Mouse (Mus musculus) liver, embryonic 16.5 days (tissue): ENCODE results near the gene Ddr1. TPM values are rescaled to one million over a fixed set of nuclear protein-coding genes. Genes with fewer than 3 reads are reported as not detected.
A peak's percentile ranks its signal among the peaks of the same experiment; 100 is the strongest.

Experiments used
- ATAC-seq: fragments of 200-750 bp; cut with Nextera tagmentation; 2 replicates; pipeline ENCODE4 v1.8.0; 2017; ENCODE audit warnings: low read depth, mild to moderate bottlenecking, moderate number of reproducible peaks, moderate library complexity
- H3K27ac ChIP-seq: fragments of 300-500 bp; sonication (generic); 2 replicates; pipeline ENCODE4 v1.5.1; 2014; ENCODE audit warnings: mild to moderate bottlenecking, low read length
- H3K27me3 ChIP-seq: fragments of 300-500 bp; sonication (generic); 2 replicates; pipeline ENCODE4 v1.6.1; 2014; ENCODE audit warnings: low read depth, low read length, mixed read lengths; ENCODE audit not compliant: control insufficient read depth, insufficient read depth
- H3K36me3 ChIP-seq: fragments of 300-500 bp; sonication (generic); 2 replicates; pipeline ENCODE4 v1.6.1; 2014; ENCODE audit warnings: mild to moderate bottlenecking; ENCODE audit not compliant: control insufficient read depth, insufficient read depth
- H3K4me1 ChIP-seq: fragments of 300-500 bp; sonication (generic); 2 replicates; pipeline ENCODE4 v1.6.1; 2014; ENCODE audit warnings: low read depth, low read length, mixed read lengths; ENCODE audit not compliant: control insufficient read depth
- H3K4me2 ChIP-seq: fragments of 300-500 bp; sonication (generic); 2 replicates; pipeline ENCODE4 v1.6.1; 2014; ENCODE audit warnings: low read depth, low read length, mixed read lengths
- H3K4me3 ChIP-seq: fragments of 300-500 bp; sonication (generic); 2 replicates; pipeline ENCODE4 v1.5.1; 2014; ENCODE audit warnings: low read depth, mild to moderate bottlenecking, low read length
- H3K9ac ChIP-seq: fragments of 300-500 bp; sonication (generic); 2 replicates; pipeline ENCODE4 v1.6.1; 2014; ENCODE audit warnings: low read depth, low read length
- H3K9me3 ChIP-seq: fragments of 300-500 bp; sonication (generic); replicated peaks from 2 replicates; pipeline ENCODE4 v1.6.1; 2016; ENCODE audit warnings: low read length; ENCODE audit not compliant: control insufficient read depth
- WGBS: fragments of 180-500 bp; shearing (Covaris S2); extraction: QIAGEN DNeasy Blood & Tissue Kit; methylation state at CpG from one replicate; pipeline ENCODE4 v1.1.7; 2014; ENCODE audit not compliant: insufficient replicate concordance; 5-methylcytosine and 5-hydroxymethylcytosine counted together
- polyA plus RNA-seq: library from polyadenylated mRNA; unstranded; fragments of >200 nt; fragmentation: Nextera tagmentation; extraction: Ambion mirVana; gene quantifications from 2 replicates; pipeline ENCODE4 v1.2.1, GENCODE M21; 2015

Ddr1 gene
- 2.9 and 4.1 TPM in 2 replicates for polyA plus RNA-seq

DNA sequence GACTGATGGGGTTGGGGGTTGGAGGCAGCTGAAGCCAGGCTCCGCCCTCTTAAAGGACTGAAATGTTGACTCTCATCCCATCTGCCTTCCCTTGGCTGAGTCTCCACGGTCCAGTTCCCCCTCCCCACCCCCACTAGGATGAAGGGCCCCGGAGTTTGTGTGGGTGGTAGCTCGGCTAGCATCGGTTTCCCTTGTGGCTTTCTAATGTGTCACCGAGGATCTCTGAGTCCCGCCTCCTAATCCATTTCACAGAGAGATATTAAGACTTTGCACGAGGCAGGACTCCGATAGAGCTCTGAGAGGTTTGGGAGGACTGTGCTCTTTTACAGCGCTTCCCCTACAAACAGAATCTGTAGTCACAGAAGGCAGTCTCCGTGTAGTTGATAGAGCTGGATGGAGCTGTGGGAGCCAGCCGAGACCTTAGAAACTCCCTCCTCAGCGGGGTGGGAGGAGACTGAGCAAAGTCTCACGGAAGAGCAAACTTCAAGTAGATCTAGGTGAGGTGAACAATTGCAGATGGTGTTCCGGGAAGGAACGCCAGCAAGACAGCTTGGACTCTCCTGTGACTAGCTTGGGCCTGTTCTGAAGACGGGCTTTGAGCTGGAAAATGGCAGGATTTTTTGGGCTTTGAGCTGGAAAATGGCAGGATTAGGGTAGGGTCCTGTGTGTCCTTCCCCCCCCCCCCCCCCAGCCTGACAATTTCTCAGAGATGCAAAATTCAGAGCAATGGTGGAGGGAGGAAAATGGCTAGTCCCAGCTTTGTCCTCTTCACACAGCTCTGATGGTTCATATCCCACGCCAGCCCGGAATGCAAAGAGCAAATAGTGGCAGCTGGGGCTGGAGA, at the start of gene Ddr1:
Ddr1 (minus strand) TSS at position 1 of the 844 bp plus-strand sequence.
- 9% methylated on average over 19 of the region's 19 CpGs for WGBS
- Histone ChIP-seq H3K9me3 (no peaks in the 10 kb centered on the region), H3K4me2 (no peak within 1 kb of the TSS), H3K36me3 (no peaks in the 10 kb centered on the region), H3K4me1 (peaks cover 2% of the 10 kb centered on the region), H3K27ac (no peak within 1 kb of the TSS), H3K9ac (no peak within 1 kb of the TSS), H3K4me3 (no peak within 1 kb of the TSS), H3K27me3 (peaks cover 45% of the 10 kb centered on the region)
- ATAC-seq, result no peak

DNA sequence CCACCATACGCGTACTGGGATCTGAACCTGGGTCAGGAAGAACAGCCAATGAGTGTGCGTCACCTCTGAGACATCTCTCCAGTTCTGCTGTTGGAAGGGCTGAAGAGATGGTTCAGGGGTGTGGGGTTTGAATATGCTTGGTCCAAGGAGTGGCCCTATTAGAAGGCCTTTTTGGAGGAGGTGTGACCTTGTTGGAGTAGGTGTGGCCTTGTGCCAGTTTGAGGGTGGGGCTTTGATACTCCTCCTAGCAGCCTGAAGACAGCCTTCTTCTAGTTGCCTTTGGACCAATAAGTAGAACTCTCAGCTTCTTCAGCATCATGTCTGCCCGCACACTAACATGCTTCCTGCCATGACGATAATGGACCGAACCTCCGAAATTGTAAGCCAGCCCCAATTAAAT, 49.2 kb upstream of the Ddr1 start:
- H3K27ac ChIP-seq, result no peak overlapping the region
- H3K9ac ChIP-seq, result no peak overlapping the region
- H3K4me2 ChIP-seq, result no peak overlapping the region
- no peaks in the 10 kb centered on the region for H3K36me3 ChIP-seq
- H3K9me3 ChIP-seq, result no peaks in the 10 kb centered on the region
- WGBS, result 88% methylated on average over 7 of the region's 7 CpGs
- peaks cover 22% of the 10 kb centered on the region for H3K4me1 ChIP-seq
- H3K27me3 ChIP-seq, result no peaks in the 10 kb centered on the region
- ATAC-seq, result peak; percentile 70; the same call in 1 of the 2 replicates
- H3K4me3 ChIP-seq, result no peak overlapping the region

DNA sequence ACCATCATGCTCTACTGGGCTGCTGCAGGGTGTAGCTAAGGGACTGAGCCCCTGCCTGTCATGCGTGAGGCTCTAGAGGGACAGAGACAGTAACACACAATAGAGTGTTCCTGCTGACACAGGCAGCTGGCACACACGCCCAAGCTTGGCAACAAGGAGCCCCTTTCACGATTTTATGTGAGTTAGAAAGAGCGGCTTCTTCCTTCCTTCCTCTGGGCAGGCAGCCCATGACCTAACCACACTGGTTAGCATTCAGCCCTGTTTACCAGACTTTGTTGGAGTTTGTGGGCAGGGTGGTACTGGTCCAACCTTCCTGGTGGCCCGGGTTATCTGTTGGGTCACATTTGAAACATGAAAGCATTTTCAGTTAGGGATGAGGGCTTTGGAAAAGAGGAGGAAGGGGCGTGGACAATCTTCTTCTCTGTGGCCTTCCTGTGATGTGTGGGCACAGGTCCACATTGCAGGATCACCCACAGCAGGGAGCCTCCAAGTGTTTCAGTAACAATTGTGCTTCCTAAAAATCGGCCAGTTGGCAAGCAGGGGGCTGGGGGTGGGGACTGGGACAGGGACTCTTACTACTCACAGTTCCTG, 47.9 kb upstream of the Ddr1 start:
- WGBS, result 24% methylated on average over 7 of the region's 7 CpGs
- H3K27me3 ChIP-seq, result no peaks in the 10 kb centered on the region
- H3K36me3 ChIP-seq, result no peaks in the 10 kb centered on the region
- no peak overlapping the region for H3K27ac ChIP-seq
- no peak overlapping the region for H3K4me3 ChIP-seq
- no peak for ATAC-seq
- H3K9me3 ChIP-seq, result no peaks in the 10 kb centered on the region
- peak overlapping the region; percentile 7; the same call in 1 of the 2 replicates for H3K9ac ChIP-seq
- H3K4me2 ChIP-seq, result no peak overlapping the region
- H3K4me1 ChIP-seq, result peaks cover 15% of the 10 kb centered on the region

DNA sequence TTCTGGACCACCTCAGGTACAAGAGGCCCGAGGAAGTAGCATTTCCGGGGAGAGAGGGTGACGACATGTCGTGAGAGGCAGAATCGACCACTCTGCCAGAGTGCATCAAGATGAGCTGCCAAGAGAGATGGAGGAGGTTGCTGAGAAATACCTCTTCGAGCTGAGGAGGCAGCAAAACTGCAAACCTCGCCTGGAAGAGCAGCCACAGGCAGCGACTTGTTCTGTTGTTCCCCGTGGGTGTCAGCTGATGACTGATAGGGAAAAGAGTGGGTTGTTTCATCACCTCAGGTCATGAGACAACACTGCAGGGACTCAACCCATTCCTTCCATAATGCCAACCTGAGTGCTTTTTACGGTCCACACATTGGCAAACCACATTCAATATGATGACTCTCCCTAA, 45.3 kb upstream of the Ddr1 start:
- WGBS, result 54% methylated on average over 10 of the region's 10 CpGs
- Histone ChIP-seq H3K4me2 (no peak overlapping the region), H3K36me3 (no peaks in the 10 kb centered on the region), H3K4me1 (peaks cover 20% of the 10 kb centered on the region), H3K27me3 (no peaks in the 10 kb centered on the region), H3K4me3 (no peak overlapping the region), H3K27ac (no peak overlapping the region), H3K9ac (no peak overlapping the region), H3K9me3 (no peaks in the 10 kb centered on the region)
- ATAC-seq, result no peak

DNA sequence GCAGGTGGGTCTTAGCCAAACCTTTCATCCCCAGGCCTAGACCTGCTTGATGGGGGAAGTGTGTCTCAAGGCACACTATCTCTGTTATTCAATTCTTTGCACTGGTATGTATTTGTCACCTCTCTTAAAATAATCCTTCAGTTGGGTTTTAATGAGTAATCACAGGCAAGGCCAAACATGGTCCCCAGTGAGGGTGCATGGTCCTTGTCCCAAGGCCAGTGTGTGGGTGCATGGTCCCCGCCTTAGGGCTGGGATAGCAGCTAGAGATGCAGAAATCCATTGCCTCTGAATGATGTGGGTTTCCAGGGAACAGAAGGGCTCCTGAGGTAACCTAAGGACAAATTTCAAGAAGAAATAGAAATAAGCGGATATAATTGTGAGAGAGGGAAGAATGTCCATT, 39.9 kb upstream of the Ddr1 start:
- 94% methylated on average over 2 of the region's 2 CpGs for WGBS
- ATAC-seq, result no peak
- Histone ChIP-seq H3K9me3 (no peaks in the 10 kb centered on the region), H3K4me2 (peak overlapping the region; percentile 55; the same call in 1 of the 2 replicates), H3K27ac (peak overlapping the region; percentile 99), H3K36me3 (no peaks in the 10 kb centered on the region), H3K27me3 (no peaks in the 10 kb centered on the region), H3K4me1 (peaks cover 54% of the 10 kb centered on the region), H3K9ac (peak overlapping the region; percentile 65), H3K4me3 (no peak overlapping the region)

DNA sequence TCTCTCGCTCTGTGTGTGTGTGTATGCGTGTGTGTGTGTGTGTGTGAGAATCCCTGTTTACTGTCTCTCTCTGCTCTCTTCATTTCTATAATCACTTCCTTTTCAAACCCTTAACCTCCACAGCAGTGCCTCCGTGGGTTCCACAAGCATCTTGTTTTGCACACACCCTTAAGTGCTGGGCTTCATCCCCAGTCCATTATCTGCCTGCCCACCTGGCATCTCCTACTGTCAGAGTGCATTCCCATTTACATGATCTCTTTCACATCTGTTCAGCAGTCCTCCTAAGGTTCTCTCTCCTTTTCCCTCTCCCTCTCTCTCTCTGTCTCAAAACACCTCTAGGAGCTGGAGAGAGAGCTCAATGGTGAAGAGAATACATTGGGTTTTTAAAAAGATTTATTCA, 38.5 kb upstream of the Ddr1 start:
- H3K4me3 ChIP-seq, result peak overlapping the region; percentile 16; the same call in 1 of the 2 replicates
- peak overlapping the region; percentile 99 for H3K27ac ChIP-seq
- H3K4me1 ChIP-seq, result peaks cover 62% of the 10 kb centered on the region

DNA sequence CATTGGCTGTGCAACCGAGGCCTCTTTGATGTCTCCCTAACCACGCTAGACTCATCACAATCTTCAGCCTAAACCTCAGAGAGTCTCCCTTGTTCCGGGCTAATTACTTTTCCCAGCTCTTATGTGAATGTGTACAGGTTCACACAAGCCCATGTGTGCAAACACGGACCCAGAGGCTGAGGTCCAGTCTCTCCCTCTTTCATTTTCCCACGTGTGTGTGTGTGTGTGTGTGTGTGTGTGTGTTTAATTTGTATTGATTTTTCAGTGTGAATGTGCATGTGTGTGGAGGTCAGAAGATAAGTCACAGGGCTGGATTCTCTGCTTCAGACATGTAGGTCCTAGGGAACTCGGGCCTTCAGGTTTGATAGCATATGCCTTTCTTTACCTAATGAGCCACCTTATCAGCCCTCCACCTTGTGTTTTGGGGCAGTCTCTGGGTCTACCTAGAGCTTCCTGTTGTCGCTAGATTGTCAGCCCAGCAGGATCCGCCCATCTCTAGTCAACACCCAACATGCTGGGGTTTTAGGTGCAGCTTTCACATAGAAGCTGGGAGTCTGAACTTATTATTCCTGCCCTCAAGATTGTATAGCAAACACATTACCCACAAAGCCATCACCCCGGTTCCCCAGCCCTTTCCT, 37.3 kb upstream of the Ddr1 start:
- no peaks in the 10 kb centered on the region for H3K27me3 ChIP-seq
- 21% methylated on average over 9 of the region's 9 CpGs for WGBS
- H3K4me1 ChIP-seq, result peaks cover 68% of the 10 kb centered on the region
- ATAC-seq, result peak; percentile 89
- peak overlapping the region; percentile 55 for H3K4me2 ChIP-seq
- H3K36me3 ChIP-seq, result no peaks in the 10 kb centered on the region
- no peaks in the 10 kb centered on the region for H3K9me3 ChIP-seq
- peak overlapping the region; percentile 65 for H3K9ac ChIP-seq
- H3K27ac ChIP-seq, result peak overlapping the region; percentile 99
- 0 out of 2 replicates have a peak overlapping the region, but pooled peaks have one; percentile 8 for H3K4me3 ChIP-seq

More for the DNA sequence above, 38.5 kb upstream of the Ddr1 start:
- Histone ChIP-seq H3K36me3 (no peaks in the 10 kb centered on the region), H3K9me3 (no peaks in the 10 kb centered on the region), H3K9ac (peak overlapping the region; percentile 65), H3K4me2 (peak overlapping the region; percentile 55), H3K27me3 (no peaks in the 10 kb centered on the region)
- 41% methylated on average over 3 of the region's 3 CpGs for WGBS
- peak; percentile 78 for ATAC-seq

DNA sequence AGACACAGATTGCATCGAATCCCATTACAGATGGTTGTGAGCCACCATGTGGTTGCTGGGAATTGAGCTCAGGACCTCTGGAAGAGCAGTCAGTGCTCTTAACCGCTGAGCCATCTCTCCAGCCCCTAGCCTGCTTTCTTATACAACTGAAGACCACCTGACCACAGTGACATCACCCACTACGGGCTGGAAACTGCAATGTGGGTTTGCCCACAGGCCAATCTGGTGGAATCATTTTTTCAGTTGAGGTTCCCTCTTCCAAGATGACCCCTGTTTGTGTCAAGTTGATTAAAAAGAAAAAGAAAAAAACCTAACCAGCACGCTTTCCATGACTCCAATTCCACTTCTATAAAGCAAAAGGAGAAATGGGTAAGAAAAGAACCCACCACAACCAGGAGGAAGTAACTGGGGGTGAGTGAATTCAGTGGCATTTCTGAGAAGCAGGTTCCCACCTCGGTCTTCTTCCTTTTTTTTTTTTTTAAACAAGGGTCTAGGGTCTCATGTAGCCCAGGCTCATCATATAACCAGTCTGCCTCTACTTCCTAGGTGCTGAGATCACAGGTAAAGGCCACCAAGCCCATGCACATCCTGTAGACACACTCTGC, 36.0 kb upstream of the Ddr1 start:
- Histone ChIP-seq H3K27ac (peak overlapping the region; percentile 99), H3K27me3 (no peaks in the 10 kb centered on the region), H3K4me3 (no peak overlapping the region), H3K4me1 (peaks cover 74% of the 10 kb centered on the region), H3K4me2 (no peak overlapping the region), H3K36me3 (no peaks in the 10 kb centered on the region), H3K9me3 (no peaks in the 10 kb centered on the region), H3K9ac (peak overlapping the region; percentile 50)
- 46% methylated on average over 5 of the region's 5 CpGs for WGBS
- no peak for ATAC-seq
